Mouse (Mus musculus): ENCODE measurements around the gene Sdccag8.
"Not testable (repeated sequence)": the region's sequence is repeated elsewhere in the genome, so short reads cannot be mapped to it uniquely, and the experiment has no call there.

Sdccag8 gene

GRCm38 (mm10) chr1:176877756-176878155 is 63.3 kb downstream of the Sdccag8 start:
- DNase-seq (ENCODE audit: low spot score in 2 of 2): peak in 1 of 2 experiments; percentile 30

GRCm38 (mm10) chr1:176879005-176879404 is 64.5 kb downstream of the Sdccag8 start:
- no peak for DNase-seq (ENCODE audit: low spot score in 2 of 2)

- DNase-seq (ENCODE audit: low spot score in 2 of 2): no peak
Measured at GRCm38 (mm10) chr1:176879614-176880013, 65.2 kb downstream of the Sdccag8 start.

DNA sequence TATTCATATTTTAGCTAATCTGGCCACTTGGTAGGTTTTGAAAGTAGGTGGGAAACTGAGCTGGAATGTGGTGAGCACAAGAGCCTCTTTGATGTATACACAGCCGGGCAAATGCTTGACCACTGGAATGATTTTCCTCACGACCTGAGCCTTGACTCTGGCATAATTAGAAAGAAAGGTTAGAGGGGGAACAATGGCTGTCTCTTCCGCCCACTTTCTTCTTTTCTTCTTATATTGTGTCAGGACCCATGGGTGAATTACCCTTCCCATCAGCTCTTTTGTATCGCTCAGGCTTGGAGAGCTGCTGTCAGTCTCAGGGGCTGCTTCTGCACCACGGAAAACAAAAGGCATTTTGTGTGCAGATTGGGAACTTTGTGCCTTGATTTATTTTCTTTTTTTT is 65.6 kb downstream of the Sdccag8 start:
- DNase-seq (ENCODE audit: low spot score in 2 of 2): no peak

GRCm38 (mm10) chr1:176880943-176881342 is 66.5 kb downstream of the Sdccag8 start:
- DNase-seq (ENCODE audit: low spot score in 2 of 2): no peak

DNA sequence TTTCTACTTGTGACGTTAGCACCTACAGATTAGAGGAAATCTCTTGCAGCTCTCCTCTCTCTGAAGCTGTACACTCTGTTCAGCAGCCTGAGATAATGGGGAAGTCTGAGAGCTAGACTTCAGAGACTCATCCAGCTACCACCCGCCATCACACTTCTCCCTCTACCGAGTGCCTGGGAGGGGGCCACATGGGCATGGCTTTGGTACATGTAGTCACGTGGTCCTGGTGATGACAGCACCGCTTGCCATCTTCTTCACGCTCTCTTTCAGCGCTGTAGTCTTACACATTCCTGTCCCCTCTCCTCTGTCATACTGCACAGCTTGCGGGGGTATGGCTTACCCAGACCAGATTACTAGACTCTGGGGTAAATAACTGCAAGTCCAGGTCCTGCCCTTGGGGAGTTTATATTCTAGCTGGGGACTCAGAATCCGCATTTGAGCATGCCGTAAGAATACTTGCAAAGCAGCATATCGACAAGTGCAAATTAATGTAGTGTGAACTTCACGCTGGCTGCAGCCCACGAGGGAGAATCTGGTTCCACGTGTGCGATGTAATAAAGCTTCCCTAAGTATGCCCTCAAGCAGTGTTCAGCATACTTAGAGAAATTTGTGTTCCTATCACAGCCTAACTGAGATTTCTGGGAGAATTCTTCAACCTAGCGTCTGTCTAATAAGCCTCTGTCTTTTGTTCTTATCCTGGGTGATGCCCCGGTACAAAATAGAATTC is 70.9 kb downstream of the Sdccag8 start:
- DNase-seq (ENCODE audit: low spot score in 2 of 2): no peak

DNA sequence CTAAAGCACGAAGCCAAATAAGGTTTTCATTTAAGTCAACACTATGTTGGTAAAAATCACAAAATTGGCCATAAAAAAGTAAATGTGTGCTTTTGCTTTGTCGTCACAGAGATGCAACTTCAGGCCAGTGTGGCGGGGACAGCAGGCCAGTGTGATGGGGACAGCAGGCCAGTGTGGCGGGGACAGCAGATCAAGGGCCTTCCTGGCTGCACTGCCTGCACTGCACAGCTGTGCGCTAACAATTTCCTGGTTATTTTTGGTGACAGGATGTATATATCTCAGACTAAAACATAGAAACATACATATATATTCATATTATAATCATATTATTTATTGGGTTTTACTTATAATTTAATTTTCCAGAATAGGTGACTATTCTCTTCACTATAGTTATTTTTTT is 71.5 kb downstream of the Sdccag8 start:
- no peak for DNase-seq (ENCODE audit: low spot score in 2 of 2)

GRCm38 (mm10) chr1:176903741-176904140 is 89.3 kb downstream of the Sdccag8 start:
- DNase-seq (ENCODE audit: low spot score in 2 of 2): no peak

DNA sequence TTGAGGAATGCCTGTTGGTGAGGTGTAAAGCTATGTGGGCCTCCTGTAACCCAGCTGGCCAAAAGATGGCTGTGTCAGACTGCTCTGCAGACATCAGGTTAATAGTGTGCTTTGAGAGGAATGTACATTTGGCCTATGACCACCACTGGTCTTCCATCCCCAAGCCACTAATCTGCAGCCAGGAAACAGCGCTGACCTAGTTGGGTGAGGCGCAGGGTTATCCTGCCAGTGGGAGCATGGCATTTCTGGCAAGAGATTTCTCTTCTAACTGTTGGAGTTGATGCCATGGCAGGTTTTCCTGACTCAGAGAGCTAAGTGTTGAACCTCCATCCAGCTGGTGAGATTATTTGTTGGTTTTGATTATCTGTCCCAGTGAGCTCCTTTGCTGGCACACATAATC is 101.5 kb downstream of the Sdccag8 start:
- DNase-seq (ENCODE audit: low spot score in 2 of 2): no peak

DNA sequence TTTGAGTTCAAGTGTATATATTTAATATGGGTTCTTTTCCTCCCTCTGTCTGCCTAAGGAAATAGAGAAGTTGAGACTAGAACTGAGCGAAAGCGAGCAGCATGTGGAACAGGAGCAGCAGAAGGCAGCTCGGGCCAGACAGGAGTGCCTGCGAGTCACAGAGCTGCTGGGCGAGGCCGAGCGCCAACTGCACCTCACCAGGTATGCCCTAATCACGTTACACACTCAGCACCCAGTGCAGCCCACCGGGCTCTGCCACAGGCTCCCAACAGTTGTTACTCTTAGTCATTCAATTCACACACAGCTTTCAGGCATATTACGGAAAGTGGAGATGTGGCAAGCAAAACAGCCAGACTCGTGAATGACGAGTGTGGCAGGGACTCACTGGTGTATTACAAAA is 105.0 kb downstream of the Sdccag8 start:
- no peak for DNase-seq (ENCODE audit: low spot score in 2 of 2)

DNA sequence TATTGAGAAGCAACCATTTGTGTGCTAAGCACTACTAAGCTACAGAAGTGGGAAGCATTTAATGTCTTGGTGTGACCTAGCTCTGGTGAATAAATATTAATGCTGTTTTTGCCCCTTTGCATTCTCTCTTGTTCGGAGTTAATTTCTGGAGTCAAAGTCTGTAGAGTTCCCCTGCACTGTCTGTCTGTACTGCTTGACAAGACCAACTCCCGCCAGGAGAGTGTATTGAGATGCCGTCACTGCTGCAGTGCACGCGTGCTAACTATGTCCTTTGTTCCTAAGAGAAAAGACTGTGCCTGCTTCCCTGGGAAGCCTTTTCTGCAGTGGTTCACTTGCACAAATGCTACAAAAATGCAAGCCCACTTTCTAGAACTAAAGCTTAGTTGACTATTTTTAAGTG is 108.4 kb downstream of the Sdccag8 start:
- no peak for DNase-seq (ENCODE audit: low spot score in 2 of 2)

DNA sequence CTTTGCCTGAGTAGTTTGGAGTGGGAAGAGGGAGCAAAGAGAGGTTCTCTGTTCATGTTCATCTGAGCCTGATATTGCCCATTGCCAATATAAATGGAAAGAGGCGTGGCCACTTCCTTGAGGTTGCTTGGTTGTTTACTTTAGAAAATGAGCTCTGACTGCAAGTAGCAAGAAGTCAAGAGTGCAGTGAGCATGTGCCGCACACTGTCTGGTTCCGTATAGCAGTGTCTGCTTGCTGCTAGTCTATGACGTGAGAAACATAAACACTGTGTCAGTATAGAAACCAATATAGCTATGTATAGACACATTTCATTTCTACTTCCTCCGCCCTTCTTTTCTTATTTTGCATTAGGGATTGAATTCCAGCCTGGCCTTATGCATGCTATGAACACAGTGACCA is 111.5 kb downstream of the Sdccag8 start:
- DNase-seq (ENCODE audit: low spot score in 2 of 2): no peak

DNA sequence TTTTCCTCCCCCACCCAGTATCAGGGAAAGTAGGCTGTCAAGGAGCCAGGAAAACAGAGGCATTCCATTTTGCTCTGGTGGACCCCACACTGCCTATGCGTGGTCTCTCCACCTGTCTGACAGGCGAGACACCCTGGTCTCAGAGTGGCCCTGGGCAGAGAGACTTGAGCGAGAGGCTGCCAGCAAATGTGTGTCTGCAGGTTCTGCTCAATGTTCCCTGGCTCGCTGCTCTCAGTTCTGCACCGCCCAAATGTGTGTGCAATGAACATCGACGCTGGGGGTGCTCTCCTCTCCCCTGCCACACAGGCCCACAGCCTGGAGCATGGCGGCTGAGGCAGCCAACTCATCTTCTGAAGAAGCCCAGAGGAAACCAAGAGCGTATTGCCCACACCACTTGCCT is 112.9 kb downstream of the Sdccag8 start:
- DNase-seq (ENCODE audit: low spot score in 2 of 2): no peak

- DNase-seq (ENCODE audit: low spot score in 2 of 2): no peak
Measured at GRCm38 (mm10) chr1:176929710-176930109, 115.2 kb downstream of the Sdccag8 start.

DNA sequence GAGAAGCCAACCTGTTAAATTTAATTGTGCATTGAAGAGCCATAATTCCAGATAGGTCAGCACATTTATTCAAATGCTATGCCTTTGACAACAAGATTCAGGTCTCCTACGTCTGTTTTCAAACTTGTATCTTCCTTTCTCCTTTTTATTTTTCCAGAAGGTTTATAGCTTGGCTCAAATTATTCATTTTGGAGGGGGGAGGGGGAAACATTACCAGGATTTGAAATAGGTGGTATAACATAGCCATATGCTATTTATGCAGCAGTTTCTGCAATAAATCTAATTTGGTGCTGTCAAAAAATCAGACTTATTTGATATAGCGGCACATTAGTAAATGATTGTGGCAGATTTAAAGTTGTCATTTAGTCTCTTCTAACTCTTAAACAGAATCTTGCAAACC is 116.1 kb downstream of the Sdccag8 start:
- no peak for DNase-seq (ENCODE audit: low spot score in 2 of 2)

DNA sequence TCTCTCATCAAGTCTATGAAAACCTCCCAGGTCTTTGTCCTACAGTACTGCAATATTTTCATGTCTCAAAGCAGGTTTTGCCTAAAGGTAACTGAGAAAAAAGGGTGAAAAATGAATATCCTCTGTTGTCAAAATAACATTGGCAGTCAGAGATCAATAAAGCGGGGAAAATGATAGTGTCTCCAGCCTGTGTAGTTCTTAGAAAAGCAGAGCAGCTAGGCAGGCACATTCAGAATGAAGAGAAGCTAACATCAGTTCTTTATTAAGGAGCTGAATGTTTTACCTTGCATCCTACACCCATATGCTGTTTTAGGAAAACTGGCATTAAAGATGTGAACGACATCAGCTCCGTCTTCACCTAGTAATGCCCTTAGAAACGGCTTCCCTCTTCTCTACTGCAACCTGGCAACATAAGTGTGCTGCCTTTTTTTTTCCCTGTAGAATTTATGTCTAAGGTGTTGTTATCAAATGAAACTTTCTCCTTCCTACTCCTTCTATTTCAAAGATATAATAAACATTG is 116.6 kb downstream of the Sdccag8 start:
- no peak for DNase-seq (ENCODE audit: low spot score in 2 of 2)

- DNase-seq (ENCODE audit: low spot score in 2 of 2): no peak
Measured at GRCm38 (mm10) chr1:176931511-176931910, 117.1 kb downstream of the Sdccag8 start.

GRCm38 (mm10) chr1:176932320-176932950 is 118.0 kb downstream of the Sdccag8 start:
- no peak for DNase-seq (ENCODE audit: low spot score in 2 of 2)

GRCm38 (mm10) chr1:176933319-176933718 is 118.9 kb downstream of the Sdccag8 start:
- DNase-seq (ENCODE audit: low spot score in 2 of 2): no peak

DNA sequence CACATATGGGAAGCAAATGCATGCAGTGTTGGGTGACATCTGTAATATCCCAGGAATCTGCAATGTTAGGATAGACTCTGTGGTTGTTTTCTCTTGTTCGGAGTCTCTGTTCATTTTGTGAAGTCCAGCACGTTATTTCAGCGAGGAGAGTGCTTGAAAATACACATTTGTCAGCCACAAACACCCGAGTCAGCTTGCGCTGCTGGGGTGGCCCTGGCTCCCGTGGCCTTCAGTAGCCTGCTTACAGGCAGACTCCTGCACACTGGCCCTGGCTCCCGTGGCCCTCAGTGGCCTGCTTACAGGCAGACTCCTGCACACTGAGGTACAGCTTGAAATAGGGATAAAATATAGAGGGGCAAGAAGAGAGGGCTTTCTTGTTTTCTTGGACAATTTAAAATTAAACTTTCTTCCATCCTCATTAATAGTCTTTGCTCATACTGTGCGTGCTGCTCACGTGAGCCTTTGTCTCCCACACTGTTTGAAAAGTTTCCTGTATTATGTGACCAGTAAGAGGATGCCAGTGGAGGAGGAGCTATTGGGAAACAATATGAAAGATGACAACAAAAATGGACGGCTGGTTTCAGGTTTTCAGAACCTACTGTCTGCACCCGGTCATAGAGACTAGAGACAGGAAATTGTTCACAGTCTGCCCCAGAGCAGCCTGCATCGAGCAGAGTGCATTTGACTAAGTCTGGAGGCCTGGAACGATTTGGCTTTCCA is 119.7 kb downstream of the Sdccag8 start:
- DNase-seq (ENCODE audit: low spot score in 2 of 2): no peak

GRCm38 (mm10) chr1:176939901-176940341 is 125.5 kb downstream of the Sdccag8 start:
- no peak for DNase-seq (ENCODE audit: low spot score in 2 of 2)

GRCm38 (mm10) chr1:176941286-176941990 is 127.0 kb downstream of the Sdccag8 start:
- not testable (repeated sequence) for DNase-seq (ENCODE audit: low spot score in 2 of 2)
